In the genomic region with DNA sequence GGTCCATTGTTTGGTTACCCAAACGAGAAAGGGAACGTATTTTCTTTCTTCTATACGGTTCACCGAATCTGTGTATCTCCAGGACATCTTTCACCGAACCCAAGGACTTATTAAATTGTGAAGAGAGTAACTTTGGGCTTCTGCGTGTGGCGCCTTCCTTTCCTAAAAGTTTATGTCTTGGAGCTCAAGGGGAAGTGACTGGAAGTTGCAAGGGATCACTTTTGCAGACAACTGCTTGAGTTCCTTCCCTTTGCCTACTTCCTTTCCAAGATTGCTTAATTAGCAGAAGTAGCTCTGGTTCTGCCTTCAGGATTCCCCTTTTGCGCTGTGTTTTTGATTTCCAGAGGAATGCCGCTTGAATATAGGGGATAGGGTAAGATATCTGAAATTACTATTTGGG, we compare ENCODE assay signal across 8 mouse cellular contexts. TPM values are rescaled to one million over a fixed set of nuclear protein-coding genes. Genes with fewer than 3 reads are reported as not detected.
DNase-seq lines count a peak whose midpoint lies in the region; ATAC-seq and TF ChIP-seq lines count a peak whose summit lies in the region.

No protein-coding gene starts in this region.

- peaks cover 12% of the 10 kb centered on the region for H3K4me1 ChIP-seq in spleen, adult 2 months (ENCODE audit: control insufficient read depth, insufficient read depth, insufficient read length)
- peaks cover 34% of the 10 kb centered on the region for H3K4me1 ChIP-seq in heart, embryonic 13.5 days
- H3K4me1 ChIP-seq in liver, embryonic 13.5 days (replicated peaks): peaks cover 14% of the 10 kb centered on the region
- peaks cover 24% of the 10 kb centered on the region for H3K4me1 ChIP-seq in neural tube, embryonic 15.5 days

- no peaks in the 10 kb centered on the region for H3K36me3 ChIP-seq in spleen, adult 2 months (ENCODE audit: control insufficient read depth, insufficient read depth, low read length)
- peaks cover 3% of the 10 kb centered on the region; the same call in 1 of the 2 replicates for H3K36me3 ChIP-seq in heart, embryonic 13.5 days
- H3K36me3 ChIP-seq in liver, embryonic 13.5 days: no peaks in the 10 kb centered on the region; the same call in 1 of the 2 replicates
- no peaks in the 10 kb centered on the region for H3K36me3 ChIP-seq in neural tube, embryonic 15.5 days

- no peak for ATAC-seq in heart, embryonic 13.5 days (ENCODE audit: extremely low read depth, insufficient number of reproducible peaks, low FRiP score, low TSS enrichment)
- ATAC-seq in liver, embryonic 13.5 days (ENCODE audit: low read depth): no peak
- ATAC-seq in neural tube, embryonic 15.5 days (ENCODE audit: low FRiP score): no peak

- H3K9me3 ChIP-seq in heart, embryonic 13.5 days: no peaks in the 10 kb centered on the region
- no peaks in the 10 kb centered on the region for H3K9me3 ChIP-seq in liver, embryonic 13.5 days (replicated peaks)
- no peaks in the 10 kb centered on the region for H3K9me3 ChIP-seq in neural tube, embryonic 15.5 days (replicated peaks)

- H3K4me2 ChIP-seq in heart, embryonic 13.5 days: peak overlapping the region; percentile 74
- peak overlapping the region; percentile 93 for H3K4me2 ChIP-seq in liver, embryonic 13.5 days
- peak overlapping the region; percentile 72 for H3K4me2 ChIP-seq in neural tube, embryonic 15.5 days

- H3K27ac ChIP-seq in spleen, adult 2 months (ENCODE audit: insufficient read depth, low read length): peak overlapping the region; percentile 77; the same call in 1 of the 2 replicates
- peak overlapping the region; percentile 77 for H3K27ac ChIP-seq in heart, embryonic 13.5 days (replicated peaks)
- peak overlapping the region; percentile 60; the same call in 1 of the 2 replicates for H3K27ac ChIP-seq in liver, embryonic 13.5 days
- H3K27ac ChIP-seq in neural tube, embryonic 15.5 days (replicated peaks): peak overlapping the region; percentile 88; the same call in 1 of the 2 replicates

- no peak for TF ChIP-seq POLR2A in spleen, adult 2 months (IDR thresholded peaks at IDR 0.05; ENCODE audit: low read depth, low read length)

- TF ChIP-seq CTCF in spleen, adult 2 months (IDR thresholded peaks at IDR 0.05; ENCODE audit: extremely low read depth, insufficient read depth, insufficient read length, insufficient replicate concordance): no peak

- no peak for DNase-seq in spleen, adult 2 months (ENCODE audit: low read depth in 1 of 2, low spot score in 2 of 2)
- no peak for DNase-seq in spleen, postnatal 14 days (ENCODE audit: low spot score in 2 of 2)
- no peak for DNase-seq in liver, embryonic 13.5 days
- no peak for DNase-seq in layer of hippocampus, adult 9-11 months
- DNase-seq in left cerebral cortex, adult 8-10 months (ENCODE audit: low spot score in 2 of 2): no peak
- no peak for DNase-seq in layer of hippocampus, adult 18-20 months (ENCODE audit: low spot score in 2 of 2)

- H3K27me3 ChIP-seq in spleen, adult 2 months (ENCODE audit: control insufficient read depth, insufficient read depth, low read length): no peaks in the 10 kb centered on the region
- no peaks in the 10 kb centered on the region for H3K27me3 ChIP-seq in heart, embryonic 13.5 days (replicated peaks)
- H3K27me3 ChIP-seq in liver, embryonic 13.5 days: peaks cover 10% of the 10 kb centered on the region
- no peaks in the 10 kb centered on the region for H3K27me3 ChIP-seq in neural tube, embryonic 15.5 days (replicated peaks)

- peak overlapping the region; percentile 94 for H3K9ac ChIP-seq in heart, embryonic 13.5 days
- H3K9ac ChIP-seq in liver, embryonic 13.5 days: peak overlapping the region; percentile 82
- peak overlapping the region; percentile 91 for H3K9ac ChIP-seq in neural tube, embryonic 15.5 days (replicated peaks)

- peak overlapping the region; percentile 99 for H3K4me3 ChIP-seq in spleen, adult 2 months (ENCODE audit: extremely low read depth, insufficient read depth, insufficient read length)
- peak overlapping the region; percentile 96 for H3K4me3 ChIP-seq in heart, embryonic 13.5 days
- peak overlapping the region; percentile 86 for H3K4me3 ChIP-seq in liver, embryonic 13.5 days (replicated peaks)
- peak overlapping the region; percentile 93 for H3K4me3 ChIP-seq in neural tube, embryonic 15.5 days (replicated peaks)

- WGBS in spleen, adult 2 months: 3% methylated on average over 9 of the region's 9 CpGs
- WGBS in heart, embryonic 13.5 days: 12% methylated on average over 9 of the region's 9 CpGs
- 6% methylated on average over 9 of the region's 9 CpGs for WGBS in liver, embryonic 13.5 days (ENCODE audit: insufficient replicate concordance)
- WGBS in neural tube, embryonic 15.5 days: 10% methylated on average over 9 of the region's 9 CpGs

RNA-seq across cellular contexts. Expression of a gene that starts 0.9 kb away (rescaled TPM):
- 7.7 and 9.5 TPM in 2 replicates for polyA plus RNA-seq in spleen, adult 2 months (2012; rRNA removed)
- 3.7 and 4.0 TPM in 2 replicates for polyA plus RNA-seq in heart, embryonic 13.5 days (2015; fragmentation: Nextera tagmentation; extraction: Ambion mirVana)
- polyA plus RNA-seq in liver, embryonic 13.5 days (2015; fragmentation: Nextera tagmentation; extraction: Ambion mirVana): 1.9 and 2.7 TPM in 2 replicates
- polyA plus RNA-seq in neural tube, embryonic 15.5 days (2015; fragmentation: Nextera tagmentation; extraction: Ambion mirVana): 7.0 and 7.4 TPM in 2 replicates
- total RNA-seq in left cerebral cortex, adult 8-10 months (2022): 10 to 100 TPM; 11.9 to 13.6 (median 13.3) TPM
- total RNA-seq in layer of hippocampus, adult 18-20 months (2021): 10 to 100 TPM; 16.2 to 17.6 TPM
